Mouse (Mus musculus): ENCODE measurements at regions not wholly inside any gene's neighbourhood (a gene's known extent, or its start where the extent isn't known, plus 50 kb on each side); places are given as distances from the start of the nearest gene placed in this dataset.

DNA sequence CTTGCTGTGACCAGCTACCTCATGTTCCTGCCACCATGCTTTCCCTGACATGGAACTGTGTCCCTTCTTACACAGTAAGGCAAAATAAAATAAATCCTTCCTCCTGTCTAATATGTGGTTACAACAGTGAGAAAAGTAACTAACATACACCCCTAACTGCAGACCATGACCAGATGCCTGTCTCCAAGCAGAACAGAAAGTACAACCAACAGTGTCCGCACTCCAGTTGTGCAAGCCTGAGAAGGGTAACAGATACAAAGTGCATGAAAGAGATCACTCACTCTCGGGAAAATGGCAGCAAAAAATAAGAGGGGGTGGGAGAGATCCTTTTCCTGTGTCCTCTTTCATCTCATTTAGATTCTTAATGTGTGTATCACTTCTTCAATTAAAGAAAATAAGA, 71.7 kb upstream of the Cul1 start:
- TF ChIP-seq POLR2A (IDR thresholded peaks at IDR 0.05; ENCODE audit: borderline replicate concordance, extremely low read depth, low read depth, low read length) (no peak), CTCF (IDR thresholded peaks at IDR 0.05; ENCODE audit: insufficient read depth, low read length) (no peak)
